Comparison of ENCODE assay signal across 8 mouse cellular contexts in the genomic region with DNA sequence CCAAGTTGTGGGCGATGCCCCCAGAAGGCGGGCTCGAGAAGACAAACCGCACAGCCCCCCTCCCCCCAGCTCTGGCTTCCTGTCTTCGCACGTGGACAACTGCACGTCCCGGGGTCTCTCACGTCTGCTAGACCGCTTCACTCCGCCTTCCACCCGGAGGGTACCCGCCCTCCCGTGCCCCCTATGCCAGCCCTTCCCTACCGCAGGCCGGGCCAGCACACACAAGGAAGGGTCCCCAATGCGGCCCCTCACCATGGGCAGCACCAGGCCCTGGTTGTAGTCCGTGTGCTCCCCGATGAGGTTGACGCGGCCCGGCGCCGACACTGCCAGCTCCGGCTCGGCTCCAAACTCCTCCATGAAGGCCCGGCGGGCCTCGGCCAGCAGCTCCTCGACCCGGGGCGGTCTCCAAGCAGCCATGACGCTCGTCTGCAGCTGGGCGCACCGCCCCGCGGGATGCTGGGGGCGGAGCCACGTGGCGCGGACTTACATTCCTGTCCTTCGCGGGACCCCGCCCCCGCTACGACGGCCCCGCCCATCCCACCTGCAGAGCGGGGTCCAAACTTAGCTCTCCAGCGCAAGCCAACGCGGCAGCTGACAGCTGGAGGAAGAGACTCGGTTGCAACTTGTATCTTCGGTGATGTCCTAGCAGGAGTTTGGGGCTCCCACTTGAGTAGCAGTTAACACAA. TPM values are rescaled to one million over a fixed set of nuclear protein-coding genes. Genes with fewer than 3 reads are reported as not detected.
DNase-seq lines count a peak whose midpoint lies in the region; ATAC-seq lines count a peak whose summit lies in the region.

A gene (minus strand): TSS at position 458 of the 686 bp plus-strand sequence.

- peaks cover 38% of the 10 kb centered on the region for H3K36me3 ChIP-seq in heart, embryonic 13.5 days
- H3K36me3 ChIP-seq in liver, embryonic 11.5 days (ENCODE audit: control insufficient read depth, insufficient read depth, low read length) = peaks cover 23% of the 10 kb centered on the region; the same call in 1 of the 2 replicates
- peaks cover 2% of the 10 kb centered on the region; the same call in 1 of the 2 replicates for H3K36me3 ChIP-seq in splenic B cell, adult 2 months (ENCODE audit: control insufficient read depth, insufficient read depth, low read length, poor library complexity, severe bottlenecking)

- peak within 1 kb of the TSS; percentile 86 for H3K4me2 ChIP-seq in heart, embryonic 13.5 days
- peak within 1 kb of the TSS; percentile 92 for H3K4me2 ChIP-seq in liver, embryonic 11.5 days

- 0% methylated on average over 55 of the region's 55 CpGs for WGBS in heart, embryonic 13.5 days
- WGBS in liver, embryonic 11.5 days = under 1% methylated on average over 55 of the region's 55 CpGs

- ATAC-seq in heart, embryonic 13.5 days (ENCODE audit: extremely low read depth, insufficient number of reproducible peaks, low FRiP score, low TSS enrichment) = peak; percentile 90
- ATAC-seq in liver, embryonic 11.5 days (replicated peaks; ENCODE audit: low FRiP score) = peak; percentile 86

- no peaks in the 10 kb centered on the region for H3K27me3 ChIP-seq in heart, embryonic 13.5 days (replicated peaks)
- H3K27me3 ChIP-seq in liver, embryonic 11.5 days (replicated peaks; ENCODE audit: control insufficient read depth, insufficient read depth, low read length) = no peaks in the 10 kb centered on the region
- no peaks in the 10 kb centered on the region for H3K27me3 ChIP-seq in splenic B cell, adult 2 months (ENCODE audit: control insufficient read depth, insufficient read depth, low read length, poor library complexity, severe bottlenecking)

- peak within 1 kb of the TSS; percentile 95 for H3K27ac ChIP-seq in heart, embryonic 13.5 days (replicated peaks)
- peak within 1 kb of the TSS; percentile 97 for H3K27ac ChIP-seq in liver, embryonic 11.5 days (ENCODE audit: low read depth, low read length)

- H3K4me1 ChIP-seq in heart, embryonic 13.5 days = peaks cover 25% of the 10 kb centered on the region
- peaks cover 26% of the 10 kb centered on the region for H3K4me1 ChIP-seq in liver, embryonic 11.5 days (replicated peaks; ENCODE audit: control insufficient read depth, insufficient read depth, low read length)

- peak within 1 kb of the TSS; percentile 79 for H3K4me3 ChIP-seq in heart, embryonic 13.5 days
- peak within 1 kb of the TSS; percentile 85 for H3K4me3 ChIP-seq in liver, embryonic 11.5 days (ENCODE audit: low read depth, low read length)

- H3K9ac ChIP-seq in heart, embryonic 13.5 days = peak within 1 kb of the TSS; percentile 93
- peak within 1 kb of the TSS; percentile 98 for H3K9ac ChIP-seq in liver, embryonic 11.5 days (ENCODE audit: low read depth, low read length)

- H3K9me3 ChIP-seq in heart, embryonic 13.5 days = no peaks in the 10 kb centered on the region
- no peaks in the 10 kb centered on the region for H3K9me3 ChIP-seq in liver, embryonic 11.5 days (ENCODE audit: control insufficient read depth, low read length)

- DNase-seq in CD4-positive helper T cell, adult 2 months (ENCODE audit: low read depth, low spot score) = peak; percentile 93
- DNase-seq in brain, adult 2 months (ENCODE audit: low read depth, low spot score) = peak; percentile 93
- DNase-seq in fibroblast of lung, adult 2 months (ENCODE audit: low read depth) = peak; percentile 73
- DNase-seq in kidney, postnatal 10 days = peak; percentile 97
- peak; percentile 90 for DNase-seq in liver, embryonic 11.5 days (ENCODE audit: low spot score)
- DNase-seq in naive thymus-derived CD4-positive, alpha-beta T cell, adult 2 months (ENCODE audit: low read depth) = peak; percentile 90
- peak; percentile 93 for DNase-seq in splenic B cell, adult 2 months (ENCODE audit: low read depth, low spot score)

RNA-seq across cellular contexts. Expression of the gene that starts here (rescaled TPM):
- 150 and 178 TPM in 2 replicates for polyA plus RNA-seq in heart, embryonic 13.5 days (2015; fragmentation: Nextera tagmentation; extraction: Ambion mirVana)
- polyA plus RNA-seq in liver, embryonic 11.5 days (2014; fragmentation: Nextera tagmentation; extraction: Ambion mirVana) = 299 and 304 TPM in 2 replicates

Comparison
In these comparisons a context has a peak if more than half of its experiments do, and no peak if none do; other contexts are left out.
1. Peak in every context shown above with its lines: DNase-seq, ATAC-seq, H3K4me3 ChIP-seq and H3K27ac ChIP-seq.